Comparison of ENCODE assay signal across 9 mouse cellular contexts in genomic region chr15:99055511-99055961, GRCm38 (mm10). TPM values are rescaled to one million over a fixed set of nuclear protein-coding genes. Genes with fewer than 3 reads are reported as not detected.
A peak's percentile ranks its signal among the peaks of the same experiment; 100 is the strongest.
DNase-seq lines count a peak whose midpoint lies in the region; ATAC-seq lines count a peak whose summit lies in the region.
"Had no signal": no experiment of that assay in that cellular context is flagged by ENCODE, and none has a peak within 500 bp of the region (broad histone marks: within the 10 kb centered on the region; RNA-seq: fewer than 3 reads in every experiment).

No protein-coding gene starts in this region.

- no peak overlapping the region; the same call in 1 of the 2 replicates for H3K9ac ChIP-seq in liver, embryonic 11.5 days (ENCODE audit: low read depth, low read length)

- WGBS in liver, embryonic 11.5 days = under 1% methylated on average over 37 of the region's 37 CpGs

- peaks cover 13% of the 10 kb centered on the region; the same call in 1 of the 2 replicates for H3K4me1 ChIP-seq in liver, embryonic 11.5 days (replicated peaks; ENCODE audit: control insufficient read depth, insufficient read depth, low read length)

- peak overlapping the region; percentile 66 for H3K4me2 ChIP-seq in liver, embryonic 11.5 days

- peak overlapping the region; percentile 35 for H3K4me3 ChIP-seq in liver, embryonic 11.5 days (ENCODE audit: low read depth, low read length)

- no peak overlapping the region for H3K27ac ChIP-seq in liver, embryonic 11.5 days (ENCODE audit: low read depth, low read length)

- intact Hi-C loops in heart, postnatal 14 days (cut with DNase I) = no loop called here

- H3K9me3 ChIP-seq in liver, embryonic 11.5 days (ENCODE audit: control insufficient read depth, low read length) = no peaks in the 10 kb centered on the region

- peak; percentile 26 to 53 for DNase-seq in cerebellum, adult 18-20 months
- peak; percentile 51 for DNase-seq in right cerebral cortex, postnatal 14 days
- DNase-seq in right cerebral cortex, postnatal 36 days (ENCODE audit: low spot score in 2 of 2) = no peak
- DNase-seq in heart, postnatal 14 days = peak; percentile 45 to 54
- DNase-seq in liver, embryonic 11.5 days (ENCODE audit: low spot score) = no peak
- DNase-seq in right cerebral cortex, postnatal 25 days = peak; percentile 52
- no peak for DNase-seq in thymus, postnatal 10 days (ENCODE audit: low spot score in 2 of 2)

- H3K27me3 ChIP-seq in liver, embryonic 11.5 days (replicated peaks; ENCODE audit: control insufficient read depth, insufficient read depth, low read length) = peaks cover 78% of the 10 kb centered on the region

- no peaks in the 10 kb centered on the region for H3K36me3 ChIP-seq in liver, embryonic 11.5 days (ENCODE audit: control insufficient read depth, insufficient read depth, low read length)

- no peak for ATAC-seq in cerebellum, adult (ENCODE audit: insufficient number of reproducible peaks, low FRiP score, low TSS enrichment)
- ATAC-seq in liver, embryonic 11.5 days (replicated peaks; ENCODE audit: low FRiP score) = peak; percentile 43

RNA-seq across cellular contexts. Expression of gene Prph, which starts 0.6 kb away (rescaled TPM):
- total RNA-seq in heart, postnatal 14 days (2021) = under 1 TPM; 0.44 to 0.86 TPM
- polyA plus RNA-seq in liver, embryonic 11.5 days (2014; fragmentation: Nextera tagmentation; extraction: Ambion mirVana) = 0.36 and 0.90 TPM in 2 replicates

RNA-seq across cellular contexts. Expression of gene Troap, which starts 18.8 kb away (rescaled TPM):
- total RNA-seq in heart, postnatal 14 days (2021) = 1 to 10 TPM; 2.1 to 2.2 TPM
- polyA plus RNA-seq in liver, embryonic 11.5 days (2014; fragmentation: Nextera tagmentation; extraction: Ambion mirVana) = 26.5 and 27.8 TPM in 2 replicates

RNA-seq across cellular contexts. Expression of gene Tuba1c, which starts 25.8 kb away (rescaled TPM):
- 10 to 100 TPM; 42.2 to 57.4 TPM for total RNA-seq in heart, postnatal 14 days (2021)
- polyA plus RNA-seq in liver, embryonic 11.5 days (2014; fragmentation: Nextera tagmentation; extraction: Ambion mirVana) = 202 and 214 TPM in 2 replicates

RNA-seq across cellular contexts. Expression of gene C1ql4, which starts 32.1 kb away (rescaled TPM):
- total RNA-seq in heart, postnatal 14 days (2021) = not detected
- 0.25 TPM in 1 of 2 replicates, not detected in the other for polyA plus RNA-seq in liver, embryonic 11.5 days (2014; fragmentation: Nextera tagmentation; extraction: Ambion mirVana)
- total RNA-seq: gastrocnemius, postnatal 4 days had no signal

RNA-seq across cellular contexts. Expression of gene Dnajc22, which starts 37.4 kb away (rescaled TPM):
- under 1 TPM; 0.27 to 0.45 TPM for total RNA-seq in heart, postnatal 14 days (2021)
- polyA plus RNA-seq in liver, embryonic 11.5 days (2014; fragmentation: Nextera tagmentation; extraction: Ambion mirVana) = 17.1 and 19.8 TPM in 2 replicates
- total RNA-seq: gastrocnemius, postnatal 4 days had no signal

Comparison
In these comparisons a context has a peak if more than half of its experiments do, and no peak if none do; other contexts are left out.
1. DNase-seq: peak in cerebellum, adult 18-20 months (2 of 2), right cerebral cortex, postnatal 14 days (single experiment), heart, postnatal 14 days (2 of 2) and right cerebral cortex, postnatal 25 days (single experiment); none in right cerebral cortex, postnatal 36 days (0 of 2), liver, embryonic 11.5 days (single experiment) and thymus, postnatal 10 days (0 of 2).